Mouse (Mus musculus): Measurements from ENCODE around the gene Dusp22. TPM values are rescaled to one million over a fixed set of nuclear protein-coding genes. Genes with fewer than 3 reads are reported as not detected.

Dusp22 gene
- polyA plus RNA-seq, 1 experiment from 2014 or later = 21.2 TPM

DNA sequence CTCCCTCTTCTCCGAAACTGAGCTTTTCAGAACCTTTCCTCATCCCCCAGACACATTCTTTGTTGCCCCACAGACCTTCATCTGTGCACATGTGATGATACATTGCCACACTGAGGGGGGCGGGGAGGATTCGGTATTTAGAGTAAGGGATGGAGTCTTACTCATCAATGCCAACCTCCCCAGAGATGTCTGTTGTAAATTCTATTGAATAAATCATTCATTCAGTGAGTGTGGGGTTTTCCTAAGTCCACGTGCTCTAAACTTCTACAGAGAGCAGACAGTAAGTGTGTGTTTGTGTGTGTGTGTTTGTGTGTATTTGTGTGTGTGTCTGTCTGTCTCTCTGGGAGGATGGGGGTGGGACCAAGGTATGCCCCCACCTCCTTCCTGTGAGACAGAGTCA is 67.1 kb downstream of the Dusp22 start:
- H3K9ac ChIP-seq = no peak overlapping the region
- WGBS = 80% methylated on average over 4 of the region's 4 CpGs
- ATAC-seq (ENCODE audit: low FRiP score, low read depth) = no peak
- H3K36me3 ChIP-seq = no peaks in the 10 kb centered on the region
- no peaks in the 10 kb centered on the region for H3K9me3 ChIP-seq
- H3K4me1 ChIP-seq = peaks cover 13% of the 10 kb centered on the region; the same call in 1 of the 2 replicates
- no peak overlapping the region for H3K4me3 ChIP-seq
- no peaks in the 10 kb centered on the region for H3K27me3 ChIP-seq (replicated peaks)
- H3K4me2 ChIP-seq (replicated peaks) = no peak overlapping the region
- H3K27ac ChIP-seq = no peak overlapping the region

DNA sequence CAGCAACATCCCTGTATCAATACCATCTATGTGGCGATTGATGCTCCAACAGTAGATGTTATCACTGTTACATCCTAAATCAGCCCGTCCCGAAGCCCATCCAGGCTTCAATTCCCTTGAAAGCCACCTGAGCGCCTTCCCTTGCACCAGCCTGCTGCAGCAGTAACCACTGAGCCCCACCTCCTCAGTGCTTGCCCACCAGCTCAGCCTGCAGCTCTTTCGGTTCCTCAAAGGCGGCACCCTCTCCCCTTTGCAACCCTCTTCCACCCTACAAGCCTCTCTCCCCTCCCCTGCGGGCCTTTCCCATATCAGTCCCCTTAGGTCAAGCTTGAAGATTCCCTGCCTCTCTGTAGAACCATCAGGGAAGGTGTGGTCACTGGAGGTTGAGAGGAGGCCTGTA is 68.4 kb downstream of the Dusp22 start:
- no peak overlapping the region for H3K27ac ChIP-seq
- ATAC-seq (ENCODE audit: low FRiP score, low read depth) = no peak
- no peak overlapping the region for H3K4me3 ChIP-seq
- H3K4me1 ChIP-seq = peaks cover 8% of the 10 kb centered on the region; the same call in 1 of the 2 replicates
- H3K9me3 ChIP-seq = no peaks in the 10 kb centered on the region
- no peaks in the 10 kb centered on the region for H3K27me3 ChIP-seq (replicated peaks)
- no peaks in the 10 kb centered on the region for H3K36me3 ChIP-seq
- H3K4me2 ChIP-seq (replicated peaks) = no peak overlapping the region
- H3K9ac ChIP-seq = no peak overlapping the region
- 90% methylated on average over 7 of the region's 7 CpGs for WGBS

DNA sequence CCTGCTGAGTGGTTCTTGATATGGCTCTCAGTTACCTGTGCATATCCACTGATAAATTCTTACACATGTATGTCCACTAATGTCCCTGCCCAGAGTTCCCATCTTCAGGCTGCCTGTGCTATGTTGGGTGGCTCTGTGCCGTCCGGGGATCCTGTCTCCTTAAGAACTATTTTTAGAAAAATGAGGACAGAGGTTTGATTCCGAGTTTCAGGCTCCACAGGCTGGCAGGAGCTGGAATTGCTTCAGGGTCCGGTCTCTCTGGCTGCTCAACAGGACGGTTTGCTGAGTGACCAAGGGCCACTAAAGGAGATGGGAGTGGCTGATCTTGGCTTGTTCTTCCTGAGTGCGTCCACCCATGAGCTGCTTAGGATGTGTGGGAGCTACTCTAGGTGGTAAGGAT is 69.4 kb downstream of the Dusp22 start:
- ATAC-seq (ENCODE audit: low FRiP score, low read depth) = no peak
- 67% methylated on average over 6 of the region's 6 CpGs for WGBS
- H3K27me3 ChIP-seq (replicated peaks) = no peaks in the 10 kb centered on the region
- H3K9me3 ChIP-seq = no peaks in the 10 kb centered on the region
- H3K9ac ChIP-seq = no peak overlapping the region
- H3K4me2 ChIP-seq (replicated peaks) = no peak overlapping the region
- no peaks in the 10 kb centered on the region for H3K36me3 ChIP-seq
- H3K4me1 ChIP-seq = peaks cover 8% of the 10 kb centered on the region; the same call in 1 of the 2 replicates
- H3K4me3 ChIP-seq = no peak overlapping the region
- H3K27ac ChIP-seq = no peak overlapping the region

DNA sequence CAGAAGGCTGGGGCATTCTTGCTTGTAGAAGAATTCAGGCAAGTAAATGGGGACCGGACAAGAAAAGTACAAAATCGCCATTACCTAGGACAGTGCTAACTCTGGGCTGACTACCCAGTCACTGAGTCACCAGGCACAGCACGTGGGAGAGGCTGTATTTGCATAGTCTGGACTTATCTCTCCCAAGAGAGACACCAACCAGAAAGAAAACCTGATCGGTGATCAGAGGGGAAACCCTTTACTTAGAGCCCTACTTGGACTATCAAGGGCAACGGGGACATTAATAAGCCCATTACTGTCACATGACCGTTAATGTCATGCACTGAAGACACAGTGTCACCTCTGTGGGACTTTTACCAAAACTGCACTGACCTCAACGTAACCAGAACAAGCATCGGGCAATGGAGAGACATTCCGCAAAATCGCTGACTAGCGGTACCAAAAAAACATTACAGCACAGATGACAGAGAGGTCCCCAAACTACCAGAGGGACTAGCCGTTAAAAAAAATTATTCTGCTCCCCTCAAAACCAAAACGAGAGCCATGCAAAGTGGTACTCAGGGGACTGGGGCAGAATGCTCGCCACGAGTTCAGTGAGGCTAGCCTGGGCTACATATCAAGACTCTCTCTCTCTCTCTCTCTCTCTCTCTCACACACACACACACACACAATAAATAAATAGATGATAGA is 70.5 kb downstream of the Dusp22 start:
- H3K4me2 ChIP-seq (replicated peaks) = no peak overlapping the region
- no peak for ATAC-seq (ENCODE audit: low FRiP score, low read depth)
- no peak overlapping the region for H3K4me3 ChIP-seq
- no peak overlapping the region for H3K27ac ChIP-seq
- 86% methylated on average over 15 of the region's 15 CpGs for WGBS
- H3K9me3 ChIP-seq = no peaks in the 10 kb centered on the region
- H3K36me3 ChIP-seq = no peaks in the 10 kb centered on the region
- 0 out of 2 replicates have a peak, but pooled peaks cover 1% of the 10 kb centered on the region for H3K4me1 ChIP-seq
- H3K9ac ChIP-seq = no peak overlapping the region
- H3K27me3 ChIP-seq (replicated peaks) = no peaks in the 10 kb centered on the region

DNA sequence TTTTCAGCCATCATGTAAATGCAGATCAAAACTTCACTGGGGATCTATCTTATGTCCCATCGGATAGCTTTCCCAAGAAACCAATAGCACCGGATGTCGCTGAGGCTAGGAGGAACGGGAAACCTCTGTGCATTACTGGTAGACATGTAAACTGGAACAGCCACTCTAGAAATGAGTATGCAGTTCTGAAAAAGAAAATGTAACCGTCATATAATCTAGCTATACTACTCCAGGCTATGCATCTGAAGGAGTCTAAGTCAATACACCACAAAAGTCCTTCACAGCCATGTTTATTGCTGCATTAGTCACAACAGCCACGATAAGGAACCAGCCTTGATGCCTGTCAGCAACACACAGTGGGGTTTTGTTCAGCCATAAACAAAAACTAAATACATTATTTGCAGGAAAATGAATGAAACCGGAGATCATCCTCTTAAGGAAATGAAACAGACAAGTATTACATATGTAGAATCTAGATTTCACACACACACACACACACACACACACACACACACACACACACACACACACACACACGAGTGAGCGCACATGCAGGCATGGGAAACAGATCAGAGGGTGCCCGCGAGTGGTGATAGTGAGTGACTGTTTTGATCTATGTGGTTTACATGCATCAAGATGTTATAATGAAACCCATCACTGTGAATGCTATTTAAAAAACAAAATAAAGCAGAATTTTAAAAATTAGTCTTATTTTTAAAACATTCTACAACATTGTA is 73.1 kb downstream of the Dusp22 start:
- ATAC-seq (ENCODE audit: low FRiP score, low read depth) = no peak
- Histone ChIP-seq H3K27me3 (replicated peaks) (no peaks in the 10 kb centered on the region), H3K27ac (no peak overlapping the region), H3K9me3 (no peaks in the 10 kb centered on the region), H3K4me1 (no peaks in the 10 kb centered on the region), H3K4me2 (replicated peaks) (no peak overlapping the region), H3K9ac (no peak overlapping the region), H3K4me3 (no peak overlapping the region), H3K36me3 (no peaks in the 10 kb centered on the region)
- 84% methylated on average over 11 of the region's 11 CpGs for WGBS

DNA sequence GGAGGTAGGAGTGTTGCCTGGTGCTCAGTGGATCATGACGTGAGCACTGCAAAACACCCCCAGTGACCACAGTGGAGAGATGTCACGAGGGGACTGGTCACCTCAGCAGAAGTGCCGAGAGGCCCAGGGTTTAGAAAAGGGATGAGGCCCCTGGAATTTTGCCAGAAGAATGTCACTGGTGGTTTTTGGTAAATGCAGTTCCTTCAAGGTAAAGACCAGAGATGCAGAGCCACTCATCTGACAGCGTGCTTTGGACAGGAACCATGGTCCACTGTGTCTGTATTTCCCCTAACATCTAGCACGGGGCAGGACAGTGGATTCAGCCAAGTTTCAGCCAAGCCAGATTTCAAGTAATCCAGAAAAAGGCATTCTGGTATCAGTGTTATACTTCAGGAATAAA is 76.9 kb downstream of the Dusp22 start:
- no peaks in the 10 kb centered on the region for H3K27me3 ChIP-seq (replicated peaks)
- WGBS = 90% methylated on average over 5 of the region's 5 CpGs
- H3K4me3 ChIP-seq = no peak overlapping the region
- no peak overlapping the region for H3K9ac ChIP-seq
- H3K9me3 ChIP-seq = no peaks in the 10 kb centered on the region
- H3K4me2 ChIP-seq (replicated peaks) = no peak overlapping the region
- no peak for ATAC-seq (ENCODE audit: low FRiP score, low read depth)
- no peaks in the 10 kb centered on the region for H3K4me1 ChIP-seq
- no peak overlapping the region for H3K27ac ChIP-seq
- H3K36me3 ChIP-seq = no peaks in the 10 kb centered on the region

DNA sequence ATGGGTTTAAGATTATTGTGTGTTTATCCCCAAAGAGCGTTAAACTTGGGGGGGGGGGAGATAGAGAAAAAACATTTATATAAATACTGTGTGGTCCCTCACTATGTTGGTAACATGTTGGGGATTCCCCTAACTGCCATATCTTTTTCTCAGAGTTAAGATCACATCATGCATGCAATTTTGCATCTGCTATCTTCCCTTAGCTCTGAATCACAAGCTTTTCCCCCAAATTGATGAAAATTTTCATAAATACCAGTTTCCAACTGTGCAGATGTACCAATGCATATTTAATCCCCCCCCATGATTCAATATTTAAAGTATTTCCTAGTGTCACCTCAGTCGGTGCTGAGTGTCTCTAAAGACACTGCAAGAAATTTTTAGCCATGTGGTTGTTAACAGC is 77.5 kb downstream of the Dusp22 start:
- Histone ChIP-seq H3K9me3 (no peaks in the 10 kb centered on the region), H3K27ac (no peak overlapping the region), H3K4me1 (no peaks in the 10 kb centered on the region), H3K9ac (no peak overlapping the region), H3K4me2 (replicated peaks) (no peak overlapping the region), H3K36me3 (no peaks in the 10 kb centered on the region), H3K4me3 (no peak overlapping the region), H3K27me3 (replicated peaks) (no peaks in the 10 kb centered on the region)
- 89% methylated on average over 2 of the region's 2 CpGs for WGBS
- ATAC-seq (ENCODE audit: low FRiP score, low read depth) = no peak

DNA sequence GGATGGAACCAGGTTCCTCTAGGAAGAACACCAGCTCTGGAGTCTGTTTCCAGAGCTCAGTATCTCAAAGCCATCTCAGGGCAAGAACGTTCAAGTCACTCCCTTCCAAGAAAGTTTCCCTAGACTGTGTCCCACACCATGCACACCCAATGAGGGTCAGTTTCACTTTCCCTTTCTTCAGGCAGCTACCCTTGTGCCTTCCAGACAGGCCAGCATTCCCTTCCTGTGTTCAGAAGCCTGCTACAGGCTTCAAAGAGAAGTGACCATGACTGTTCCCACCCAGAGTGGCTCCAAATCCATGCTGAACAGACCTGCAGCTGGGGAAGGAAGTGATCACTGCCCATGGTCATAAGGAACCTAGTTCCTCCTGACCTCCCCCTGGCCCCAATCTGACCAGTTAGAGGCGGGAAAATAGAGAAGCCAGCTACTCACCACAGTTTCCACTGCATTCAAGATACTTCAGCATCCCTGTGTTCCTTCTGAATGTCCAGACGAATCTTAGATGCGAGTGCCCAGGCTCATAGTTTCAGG is 78.6 kb downstream of the Dusp22 start:
- WGBS = 86% methylated on average over 4 of the region's 4 CpGs

DNA sequence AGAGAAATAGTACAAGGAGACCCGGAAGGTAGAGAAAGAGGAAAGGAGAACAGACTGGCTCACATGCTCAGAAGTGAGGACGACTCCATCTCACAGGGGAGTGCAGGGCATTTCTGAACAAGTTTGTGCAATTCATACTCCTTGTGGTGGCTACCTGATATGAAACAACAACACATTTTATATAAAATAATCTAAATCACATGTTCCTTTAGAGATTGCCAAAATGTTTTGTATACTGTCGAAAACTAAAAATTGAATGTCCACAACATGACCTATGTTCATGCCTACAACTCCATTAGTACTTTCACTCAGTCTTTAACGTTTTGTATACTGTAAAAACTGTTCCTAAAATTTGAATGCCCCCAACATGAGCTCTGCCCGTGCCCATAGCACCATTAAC is 81.4 kb downstream of the Dusp22 start:
- no peaks in the 10 kb centered on the region for H3K4me1 ChIP-seq
- no peaks in the 10 kb centered on the region for H3K27me3 ChIP-seq (replicated peaks)
- ATAC-seq (ENCODE audit: low FRiP score, low read depth) = no peak
- H3K4me2 ChIP-seq (replicated peaks) = no peak overlapping the region
- H3K36me3 ChIP-seq = no peaks in the 10 kb centered on the region
- H3K9ac ChIP-seq = no peak overlapping the region
- H3K9me3 ChIP-seq = no peaks in the 10 kb centered on the region
- WGBS = 75% methylated on average over 5 of the region's 5 CpGs
- H3K27ac ChIP-seq = no peak overlapping the region
- H3K4me3 ChIP-seq = no peak overlapping the region

More for the DNA sequence above, 78.6 kb downstream of the Dusp22 start:
- no peak overlapping the region for H3K4me2 ChIP-seq (replicated peaks)
- no peaks in the 10 kb centered on the region for H3K36me3 ChIP-seq
- H3K9me3 ChIP-seq = no peaks in the 10 kb centered on the region
- ATAC-seq (ENCODE audit: low FRiP score, low read depth) = no peak
- H3K27ac ChIP-seq = no peak overlapping the region
- no peaks in the 10 kb centered on the region for H3K4me1 ChIP-seq
- H3K9ac ChIP-seq = no peak overlapping the region
- no peaks in the 10 kb centered on the region for H3K27me3 ChIP-seq (replicated peaks)
- no peak overlapping the region for H3K4me3 ChIP-seq

DNA sequence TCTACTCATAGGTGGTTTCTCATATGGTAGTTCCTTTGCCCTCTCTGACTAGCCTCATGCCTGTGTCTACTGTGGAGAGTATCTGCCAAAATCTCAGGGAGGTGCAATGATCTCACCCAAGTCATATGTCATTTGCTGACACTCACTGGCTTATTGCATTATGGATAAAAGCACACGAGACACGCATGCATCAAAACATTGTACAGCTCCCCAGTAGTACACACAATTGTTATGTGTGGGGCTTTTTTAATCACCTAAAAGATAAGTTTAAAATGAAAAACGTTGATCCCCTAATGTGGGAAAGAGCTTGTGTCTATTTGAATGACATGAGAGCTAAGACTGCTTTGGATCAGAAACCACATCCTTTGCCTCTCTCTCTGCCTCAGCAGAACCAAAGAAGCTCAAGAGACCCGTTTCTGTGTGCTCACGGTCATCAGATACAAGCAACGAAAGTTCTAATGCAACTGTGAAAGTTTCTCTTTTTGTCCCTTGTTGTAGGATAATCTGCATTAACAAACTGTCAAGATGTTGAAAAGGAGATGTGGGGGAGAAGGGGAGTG is 82.7 kb downstream of the Dusp22 start:
- Histone ChIP-seq H3K36me3 (no peaks in the 10 kb centered on the region), H3K4me2 (replicated peaks) (no peak overlapping the region), H3K9ac (no peak overlapping the region), H3K27me3 (replicated peaks) (0 out of 2 replicates have a peak, but pooled peaks cover 6% of the 10 kb centered on the region), H3K4me3 (no peak overlapping the region), H3K27ac (no peak overlapping the region), H3K4me1 (no peaks in the 10 kb centered on the region), H3K9me3 (no peaks in the 10 kb centered on the region)
- 76% methylated on average over 6 of the region's 6 CpGs for WGBS
- no peak for ATAC-seq (ENCODE audit: low FRiP score, low read depth)

DNA sequence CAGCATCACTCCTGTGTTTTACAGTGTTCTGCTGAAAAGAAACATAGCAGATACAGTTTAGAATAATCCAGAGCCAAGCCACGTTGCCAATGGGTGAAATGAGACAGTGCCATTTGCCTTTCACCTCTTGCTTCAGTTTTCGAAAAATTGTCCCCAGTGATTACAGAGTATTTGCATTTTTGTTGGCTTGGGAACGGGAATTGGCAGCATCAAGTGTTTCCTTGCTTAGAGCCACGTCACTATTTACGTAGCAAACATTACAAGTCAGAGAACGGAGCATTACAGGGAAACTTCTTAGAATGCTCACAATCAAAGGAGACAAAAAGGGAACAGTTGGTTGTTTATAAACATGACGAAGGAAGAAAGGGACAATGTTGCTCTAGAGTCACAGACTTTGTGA is 85.3 kb downstream of the Dusp22 start:
- no peak overlapping the region for H3K4me2 ChIP-seq (replicated peaks)
- H3K4me1 ChIP-seq = peaks cover 14% of the 10 kb centered on the region
- H3K27me3 ChIP-seq (replicated peaks) = peaks cover 27% of the 10 kb centered on the region
- WGBS = 80% methylated on average over 7 of the region's 7 CpGs
- ATAC-seq (ENCODE audit: low FRiP score, low read depth) = no peak
- H3K4me3 ChIP-seq = no peak overlapping the region
- no peaks in the 10 kb centered on the region for H3K9me3 ChIP-seq
- no peaks in the 10 kb centered on the region for H3K36me3 ChIP-seq
- H3K9ac ChIP-seq = no peak overlapping the region
- H3K27ac ChIP-seq = no peak overlapping the region

DNA sequence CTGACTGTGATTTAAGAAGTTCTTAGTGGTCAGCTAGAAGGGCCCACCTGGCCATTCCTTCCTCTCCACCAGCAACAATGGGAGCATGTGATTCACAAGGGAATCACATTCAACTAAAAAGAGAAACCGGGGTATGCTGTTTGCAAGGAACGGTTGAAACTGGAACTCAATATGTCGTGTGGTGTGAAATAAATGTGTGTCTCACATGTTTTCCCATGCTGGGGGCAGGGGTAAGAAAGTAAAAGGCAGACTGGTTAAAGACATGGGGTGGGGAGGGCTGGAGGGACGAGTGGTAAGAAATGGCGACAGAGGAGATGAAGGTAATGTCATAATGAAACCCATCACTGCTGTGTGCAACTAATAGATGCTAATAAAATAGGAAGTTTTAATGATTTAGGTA is 87.3 kb downstream of the Dusp22 start:
- 80% methylated on average over 5 of the region's 5 CpGs for WGBS
- no peak overlapping the region for H3K27ac ChIP-seq
- no peak overlapping the region for H3K4me2 ChIP-seq (replicated peaks)
- no peak overlapping the region for H3K4me3 ChIP-seq
- peaks cover 47% of the 10 kb centered on the region for H3K27me3 ChIP-seq (replicated peaks)
- peaks cover 22% of the 10 kb centered on the region for H3K4me1 ChIP-seq
- ATAC-seq (ENCODE audit: low FRiP score, low read depth) = no peak
- no peaks in the 10 kb centered on the region for H3K36me3 ChIP-seq
- no peak overlapping the region for H3K9ac ChIP-seq
- H3K9me3 ChIP-seq = no peaks in the 10 kb centered on the region

All from neural tube, embryonic 12.5 days (tissue).